In genomic region chrX:36112422-36112750, GRCm38 (mm10) we compare ENCODE assay signal across 7 mouse cellular contexts. TPM values are rescaled to one million over a fixed set of nuclear protein-coding genes. Genes with fewer than 3 reads are reported as not detected.
DNase-seq lines count a peak whose midpoint lies in the region; ATAC-seq and TF ChIP-seq lines count a peak whose summit lies in the region.

No protein-coding gene starts in this region.

- no peak for TF ChIP-seq POLR2A in spleen, adult 2 months (IDR thresholded peaks at IDR 0.05; ENCODE audit: low read depth, low read length)

- WGBS in spleen, adult 2 months: 28% methylated on average over 9 of the region's 9 CpGs
- WGBS in forebrain, postnatal 0 days: 25% methylated on average over 9 of the region's 9 CpGs
- 18% methylated on average over 8 of the region's 9 CpGs for WGBS in liver, embryonic 11.5 days
- WGBS in stomach, embryonic 16.5 days: 17% methylated on average over 9 of the region's 9 CpGs

- no peak for TF ChIP-seq CTCF in spleen, adult 2 months (IDR thresholded peaks at IDR 0.05; ENCODE audit: extremely low read depth, insufficient read depth, insufficient read length, insufficient replicate concordance)
- TF ChIP-seq CTCF in forebrain, postnatal 0 days (IDR thresholded peaks at IDR 0.05; ENCODE audit: low read depth): no peak

- 0 out of 2 replicates have a peak overlapping the region, but pooled peaks have one; percentile 16 for H3K27ac ChIP-seq in spleen, adult 2 months (ENCODE audit: insufficient read depth, low read length)
- H3K27ac ChIP-seq in forebrain, postnatal 0 days (ENCODE audit: low read depth, low read length): no peak overlapping the region
- H3K27ac ChIP-seq in liver, embryonic 11.5 days (ENCODE audit: low read depth, low read length): no peak overlapping the region
- no peak overlapping the region; the same call in 1 of the 2 replicates for H3K27ac ChIP-seq in stomach, embryonic 16.5 days (ENCODE audit: low read length)

- peak overlapping the region; percentile 41 for H3K4me3 ChIP-seq in spleen, adult 2 months (ENCODE audit: extremely low read depth, insufficient read depth, insufficient read length)
- H3K4me3 ChIP-seq in forebrain, postnatal 0 days (ENCODE audit: low read depth, low read length): peak overlapping the region; percentile 43
- peak overlapping the region; percentile 44 for H3K4me3 ChIP-seq in liver, embryonic 11.5 days (ENCODE audit: low read depth, low read length)
- peak overlapping the region; percentile 60 for H3K4me3 ChIP-seq in stomach, embryonic 16.5 days (replicated peaks; ENCODE audit: low read length)

- H3K36me3 ChIP-seq in spleen, adult 2 months (ENCODE audit: control insufficient read depth, insufficient read depth, low read length): no peaks in the 10 kb centered on the region
- no peaks in the 10 kb centered on the region for H3K36me3 ChIP-seq in forebrain, postnatal 0 days (ENCODE audit: insufficient read depth)
- no peaks in the 10 kb centered on the region for H3K36me3 ChIP-seq in liver, embryonic 11.5 days (ENCODE audit: control insufficient read depth, insufficient read depth, low read length)
- H3K36me3 ChIP-seq in stomach, embryonic 16.5 days (ENCODE audit: control insufficient read depth, insufficient read depth, low read length): no peaks in the 10 kb centered on the region

- 0 out of 2 replicates have a peak, but pooled peaks have one; percentile 2 for ATAC-seq in forebrain, postnatal 0 days
- ATAC-seq in liver, embryonic 11.5 days (replicated peaks; ENCODE audit: low FRiP score): no peak
- no peak for ATAC-seq in stomach, embryonic 16.5 days (ENCODE audit: insufficient read depth, low FRiP score)

- peak overlapping the region; percentile 39; the same call in 1 of the 2 replicates for H3K9ac ChIP-seq in forebrain, postnatal 0 days
- no peak overlapping the region for H3K9ac ChIP-seq in liver, embryonic 11.5 days (ENCODE audit: low read depth, low read length)
- H3K9ac ChIP-seq in stomach, embryonic 16.5 days (ENCODE audit: low read length): peak overlapping the region; percentile 74

- H3K4me1 ChIP-seq in spleen, adult 2 months (ENCODE audit: control insufficient read depth, insufficient read depth, insufficient read length): no peaks in the 10 kb centered on the region
- no peaks in the 10 kb centered on the region for H3K4me1 ChIP-seq in forebrain, postnatal 0 days (ENCODE audit: insufficient read depth)
- no peaks in the 10 kb centered on the region for H3K4me1 ChIP-seq in liver, embryonic 11.5 days (replicated peaks; ENCODE audit: control insufficient read depth, insufficient read depth, low read length)
- H3K4me1 ChIP-seq in stomach, embryonic 16.5 days (ENCODE audit: control insufficient read depth, insufficient read depth, low read length): no peaks in the 10 kb centered on the region

- peak overlapping the region; percentile 72 for H3K4me2 ChIP-seq in forebrain, postnatal 0 days (ENCODE audit: low read depth)
- peak overlapping the region; percentile 59 for H3K4me2 ChIP-seq in liver, embryonic 11.5 days
- H3K4me2 ChIP-seq in stomach, embryonic 16.5 days (ENCODE audit: low read depth, low read length): peak overlapping the region; percentile 60

- DNase-seq in spleen, adult 2 months (ENCODE audit: low read depth in 1 of 2, low spot score in 2 of 2): no peak
- DNase-seq in spleen, postnatal 10 days (ENCODE audit: low spot score in 2 of 2): no peak
- DNase-seq in forebrain, postnatal 0 days: no peak
- no peak for DNase-seq in liver, embryonic 11.5 days (ENCODE audit: low spot score)
- no peak for DNase-seq in gastrocnemius, postnatal 4 days (ENCODE audit: low spot score in 2 of 2)
- no peak for DNase-seq in cerebellum, adult 11-12 months

- H3K27me3 ChIP-seq in spleen, adult 2 months (ENCODE audit: control insufficient read depth, insufficient read depth, low read length): no peaks in the 10 kb centered on the region
- H3K27me3 ChIP-seq in forebrain, postnatal 0 days (ENCODE audit: insufficient read depth, low read length): no peaks in the 10 kb centered on the region
- peaks cover 17% of the 10 kb centered on the region for H3K27me3 ChIP-seq in liver, embryonic 11.5 days (replicated peaks; ENCODE audit: control insufficient read depth, insufficient read depth, low read length)
- H3K27me3 ChIP-seq in stomach, embryonic 16.5 days (ENCODE audit: control insufficient read depth, insufficient read depth, low read length): no peaks in the 10 kb centered on the region

- no peaks in the 10 kb centered on the region for H3K9me3 ChIP-seq in forebrain, postnatal 0 days (ENCODE audit: low read length)
- H3K9me3 ChIP-seq in liver, embryonic 11.5 days (ENCODE audit: control insufficient read depth, low read length): no peaks in the 10 kb centered on the region
- H3K9me3 ChIP-seq in stomach, embryonic 16.5 days (replicated peaks; ENCODE audit: control insufficient read depth, low read length): no peaks in the 10 kb centered on the region

RNA-seq across cellular contexts. Expression of gene Il13ra1, which starts 0.5 kb away (rescaled TPM):
- 1.6 and 1.7 TPM in 2 replicates for polyA plus RNA-seq in spleen, adult 2 months (2012; rRNA removed)
- 9.8 and 10.5 TPM in 2 replicates for total RNA-seq in forebrain, postnatal 0 days (2014; rRNA removed)
- 5.3 and 6.7 TPM in 2 replicates for polyA plus RNA-seq in forebrain, postnatal 0 days (2015; fragmentation: Nextera tagmentation; extraction: Ambion mirVana)
- polyA plus RNA-seq in liver, embryonic 11.5 days (2014; fragmentation: Nextera tagmentation; extraction: Ambion mirVana): 5.6 and 6.0 TPM in 2 replicates
- polyA plus RNA-seq in stomach, embryonic 16.5 days (2015; fragmentation: Nextera tagmentation; extraction: Ambion mirVana): 36.6 and 36.9 TPM in 2 replicates
- 10 to 100 TPM in 1 of 2 experiments, 1 to 10 TPM in 1; 8.4 to 11.0 TPM for total RNA-seq in gastrocnemius, postnatal 4 days (2021)
